Mouse (Mus musculus) erythroblast, embryonic 14.5 days (primary cell): ENCODE data around the gene Tmem131.

Experiments used
- GATA1 ChIP-seq: IDR thresholded peaks from 2 replicates; pipeline ENCODE4 v1.6.1; 2012; ENCODE audit warnings: low read length, inconsistent platforms, mixed read lengths
- TAL1 ChIP-seq: IDR thresholded peaks from 3 replicates; pipeline ENCODE4 v1.6.1; 2012; ENCODE audit warnings: low read length, inconsistent platforms, mixed read lengths

GRCm38 (mm10) chr1:36768786-36769185 lies 174.7 kb downstream of the Tmem131 start:
- TF ChIP-seq GATA1 (no peak), TAL1 (no peak)
